Mouse (Mus musculus): ENCODE measurements around the gene Wdfy2. TPM values are rescaled to one million over a fixed set of nuclear protein-coding genes. Genes with fewer than 3 reads are reported as not detected.

Gene Wdfy2
- polyA plus RNA-seq, 1 experiment from 2014 or later, result 8.9 TPM

- no peak for ATAC-seq
- Histone ChIP-seq H3K27ac (ENCODE audit: low read length) (no peak overlapping the region), H3K36me3 (ENCODE audit: control insufficient read depth, insufficient read depth) (no peaks in the 10 kb centered on the region; the same call in 1 of the 2 replicates), H3K4me3 (replicated peaks; ENCODE audit: low read length) (no peak overlapping the region), H3K9ac (replicated peaks; ENCODE audit: low read depth, low read length) (no peak overlapping the region), H3K4me1 (replicated peaks; ENCODE audit: control insufficient read depth, insufficient read depth, low read length) (0 out of 2 replicates have a peak, but pooled peaks cover under 1% of the 10 kb centered on the region), H3K27me3 (replicated peaks; ENCODE audit: control insufficient read depth, insufficient read depth, low read length) (no peaks in the 10 kb centered on the region), H3K9me3 (ENCODE audit: control insufficient read depth, low read length) (no peaks in the 10 kb centered on the region), H3K4me2 (ENCODE audit: low read length) (no peak overlapping the region)
- WGBS, result 82% methylated on average over 6 of the region's 6 CpGs
Observed at GRCm38 (mm10) chr14:62898061-62898460, 60.6 kb downstream of the Wdfy2 start.

- H3K4me1 ChIP-seq (replicated peaks; ENCODE audit: control insufficient read depth, insufficient read depth, low read length), result peaks cover 4% of the 10 kb centered on the region
- H3K9me3 ChIP-seq (ENCODE audit: control insufficient read depth, low read length), result no peaks in the 10 kb centered on the region
- H3K9ac ChIP-seq (replicated peaks; ENCODE audit: low read depth, low read length), result no peak overlapping the region
- ATAC-seq, result no peak
- WGBS, result 91% methylated on average over 2 of the region's 2 CpGs
- no peak overlapping the region for H3K4me3 ChIP-seq (replicated peaks; ENCODE audit: low read length)
- no peak overlapping the region for H3K4me2 ChIP-seq (ENCODE audit: low read length)
- no peak overlapping the region for H3K27ac ChIP-seq (ENCODE audit: low read length)
- no peaks in the 10 kb centered on the region for H3K36me3 ChIP-seq (ENCODE audit: control insufficient read depth, insufficient read depth)
- no peaks in the 10 kb centered on the region for H3K27me3 ChIP-seq (replicated peaks; ENCODE audit: control insufficient read depth, insufficient read depth, low read length)
Observed at GRCm38 (mm10) chr14:62907888-62908287, 70.4 kb downstream of the Wdfy2 start.

- Histone ChIP-seq H3K9ac (replicated peaks; ENCODE audit: low read depth, low read length) (no peak overlapping the region), H3K4me2 (ENCODE audit: low read length) (no peak overlapping the region), H3K9me3 (ENCODE audit: control insufficient read depth, low read length) (no peaks in the 10 kb centered on the region), H3K4me3 (replicated peaks; ENCODE audit: low read length) (no peak overlapping the region), H3K36me3 (ENCODE audit: control insufficient read depth, insufficient read depth) (no peaks in the 10 kb centered on the region), H3K4me1 (replicated peaks; ENCODE audit: control insufficient read depth, insufficient read depth, low read length) (peaks cover 4% of the 10 kb centered on the region), H3K27me3 (replicated peaks; ENCODE audit: control insufficient read depth, insufficient read depth, low read length) (no peaks in the 10 kb centered on the region), H3K27ac (ENCODE audit: low read length) (no peak overlapping the region)
- no peak for ATAC-seq
- 87% methylated on average over 5 of the region's 5 CpGs for WGBS
Observed at GRCm38 (mm10) chr14:62908550-62908949, 71.1 kb downstream of the Wdfy2 start.

- H3K9me3 ChIP-seq (ENCODE audit: control insufficient read depth, low read length), result no peaks in the 10 kb centered on the region
- no peak overlapping the region for H3K4me2 ChIP-seq (ENCODE audit: low read length)
- ATAC-seq, result no peak
- H3K4me3 ChIP-seq (replicated peaks; ENCODE audit: low read length), result no peak overlapping the region
- H3K9ac ChIP-seq (replicated peaks; ENCODE audit: low read depth, low read length), result no peak overlapping the region
- peaks cover 4% of the 10 kb centered on the region for H3K4me1 ChIP-seq (replicated peaks; ENCODE audit: control insufficient read depth, insufficient read depth, low read length)
- WGBS, result 72% methylated on average over 4 of the region's 4 CpGs
- no peaks in the 10 kb centered on the region for H3K36me3 ChIP-seq (ENCODE audit: control insufficient read depth, insufficient read depth)
- no peaks in the 10 kb centered on the region for H3K27me3 ChIP-seq (replicated peaks; ENCODE audit: control insufficient read depth, insufficient read depth, low read length)
- no peak overlapping the region for H3K27ac ChIP-seq (ENCODE audit: low read length)
Observed at GRCm38 (mm10) chr14:62910859-62911258, 73.4 kb downstream of the Wdfy2 start.

- no peak overlapping the region for H3K27ac ChIP-seq (ENCODE audit: low read length)
- no peaks in the 10 kb centered on the region for H3K9me3 ChIP-seq (ENCODE audit: control insufficient read depth, low read length)
- WGBS, result 92% methylated on average over 6 of the region's 6 CpGs
- no peak overlapping the region for H3K4me3 ChIP-seq (replicated peaks; ENCODE audit: low read length)
- H3K4me2 ChIP-seq (ENCODE audit: low read length), result no peak overlapping the region
- H3K9ac ChIP-seq (replicated peaks; ENCODE audit: low read depth, low read length), result no peak overlapping the region
- H3K36me3 ChIP-seq (ENCODE audit: control insufficient read depth, insufficient read depth), result no peaks in the 10 kb centered on the region
- ATAC-seq, result no peak
- peaks cover 4% of the 10 kb centered on the region; the same call in 1 of the 2 replicates for H3K4me1 ChIP-seq (replicated peaks; ENCODE audit: control insufficient read depth, insufficient read depth, low read length)
- no peaks in the 10 kb centered on the region for H3K27me3 ChIP-seq (replicated peaks; ENCODE audit: control insufficient read depth, insufficient read depth, low read length)
Observed at GRCm38 (mm10) chr14:62915146-62915685, 77.7 kb downstream of the Wdfy2 start.

GRCm38 (mm10) chr14:62916488-62917034 is 79.1 kb downstream of the Wdfy2 start:
- H3K27me3 ChIP-seq (replicated peaks; ENCODE audit: control insufficient read depth, insufficient read depth, low read length), result no peaks in the 10 kb centered on the region
- no peak overlapping the region for H3K9ac ChIP-seq (replicated peaks; ENCODE audit: low read depth, low read length)
- no peak for ATAC-seq
- H3K36me3 ChIP-seq (ENCODE audit: control insufficient read depth, insufficient read depth), result no peaks in the 10 kb centered on the region
- H3K9me3 ChIP-seq (ENCODE audit: control insufficient read depth, low read length), result no peaks in the 10 kb centered on the region
- peaks cover 6% of the 10 kb centered on the region for H3K4me1 ChIP-seq (replicated peaks; ENCODE audit: control insufficient read depth, insufficient read depth, low read length)
- no peak overlapping the region for H3K4me2 ChIP-seq (ENCODE audit: low read length)
- H3K4me3 ChIP-seq (replicated peaks; ENCODE audit: low read length), result no peak overlapping the region
- WGBS, result 92% methylated on average over 10 of the region's 10 CpGs
- H3K27ac ChIP-seq (ENCODE audit: low read length), result no peak overlapping the region

GRCm38 (mm10) chr14:62921401-62921800 is 83.9 kb downstream of the Wdfy2 start:
- H3K4me3 ChIP-seq (replicated peaks; ENCODE audit: low read length), result no peak overlapping the region
- 69% methylated on average over 5 of the region's 5 CpGs for WGBS
- H3K27me3 ChIP-seq (replicated peaks; ENCODE audit: control insufficient read depth, insufficient read depth, low read length), result no peaks in the 10 kb centered on the region
- H3K36me3 ChIP-seq (ENCODE audit: control insufficient read depth, insufficient read depth), result no peaks in the 10 kb centered on the region
- no peak overlapping the region for H3K9ac ChIP-seq (replicated peaks; ENCODE audit: low read depth, low read length)
- ATAC-seq, result no peak
- H3K4me1 ChIP-seq (replicated peaks; ENCODE audit: control insufficient read depth, insufficient read depth, low read length), result peaks cover 6% of the 10 kb centered on the region
- no peak overlapping the region for H3K4me2 ChIP-seq (ENCODE audit: low read length)
- no peak overlapping the region for H3K27ac ChIP-seq (ENCODE audit: low read length)
- H3K9me3 ChIP-seq (ENCODE audit: control insufficient read depth, low read length), result no peaks in the 10 kb centered on the region

GRCm38 (mm10) chr14:62922637-62923036 is 85.2 kb downstream of the Wdfy2 start:
- Histone ChIP-seq H3K27me3 (replicated peaks; ENCODE audit: control insufficient read depth, insufficient read depth, low read length) (no peaks in the 10 kb centered on the region), H3K4me2 (ENCODE audit: low read length) (no peak overlapping the region), H3K9me3 (ENCODE audit: control insufficient read depth, low read length) (no peaks in the 10 kb centered on the region), H3K4me1 (replicated peaks; ENCODE audit: control insufficient read depth, insufficient read depth, low read length) (peaks cover 6% of the 10 kb centered on the region), H3K9ac (replicated peaks; ENCODE audit: low read depth, low read length) (no peak overlapping the region), H3K4me3 (replicated peaks; ENCODE audit: low read length) (no peak overlapping the region), H3K36me3 (ENCODE audit: control insufficient read depth, insufficient read depth) (no peaks in the 10 kb centered on the region), H3K27ac (ENCODE audit: low read length) (no peak overlapping the region)
- ATAC-seq, result no peak

GRCm38 (mm10) chr14:62924800-62925199 is 87.3 kb downstream of the Wdfy2 start:
- H3K36me3 ChIP-seq (ENCODE audit: control insufficient read depth, insufficient read depth), result no peaks in the 10 kb centered on the region
- H3K4me2 ChIP-seq (ENCODE audit: low read length), result no peak overlapping the region
- H3K4me3 ChIP-seq (replicated peaks; ENCODE audit: low read length), result no peak overlapping the region
- H3K9me3 ChIP-seq (ENCODE audit: control insufficient read depth, low read length), result no peaks in the 10 kb centered on the region
- no peak overlapping the region for H3K9ac ChIP-seq (replicated peaks; ENCODE audit: low read depth, low read length)
- H3K27me3 ChIP-seq (replicated peaks; ENCODE audit: control insufficient read depth, insufficient read depth, low read length), result no peaks in the 10 kb centered on the region
- H3K27ac ChIP-seq (ENCODE audit: low read length), result no peak overlapping the region
- H3K4me1 ChIP-seq (replicated peaks; ENCODE audit: control insufficient read depth, insufficient read depth, low read length), result peaks cover 6% of the 10 kb centered on the region
- 91% methylated on average over 4 of the region's 4 CpGs for WGBS
- ATAC-seq, result no peak

GRCm38 (mm10) chr14:62928101-62928541 is 90.6 kb downstream of the Wdfy2 start:
- H3K27ac ChIP-seq (ENCODE audit: low read length), result no peak overlapping the region

More at GRCm38 (mm10) chr14:62928101-62928541, 90.6 kb downstream of the Wdfy2 start:
- no peaks in the 10 kb centered on the region for H3K9me3 ChIP-seq (ENCODE audit: control insufficient read depth, low read length)
- H3K4me2 ChIP-seq (ENCODE audit: low read length), result no peak overlapping the region
- no peak overlapping the region for H3K9ac ChIP-seq (replicated peaks; ENCODE audit: low read depth, low read length)
- 80% methylated on average over 5 of the region's 5 CpGs for WGBS
- no peak overlapping the region for H3K4me3 ChIP-seq (replicated peaks; ENCODE audit: low read length)
- no peaks in the 10 kb centered on the region for H3K36me3 ChIP-seq (ENCODE audit: control insufficient read depth, insufficient read depth)
- H3K27me3 ChIP-seq (replicated peaks; ENCODE audit: control insufficient read depth, insufficient read depth, low read length), result no peaks in the 10 kb centered on the region
- ATAC-seq, result no peak
- H3K4me1 ChIP-seq (replicated peaks; ENCODE audit: control insufficient read depth, insufficient read depth, low read length), result no peaks in the 10 kb centered on the region
